Mouse (Mus musculus) ES-Bruce4 (cell line): ENCODE data around the gene Lrmda. TPM values are rescaled to one million over a fixed set of nuclear protein-coding genes. Genes with fewer than 3 reads are reported as not detected.

Experiments used
- H3K27ac ChIP-seq: 2 replicates; pipeline ENCODE4 v1.5.1; 2012; ENCODE audit warnings: low read length, inconsistent platforms; ENCODE audit not compliant: insufficient read depth
- H3K27me3 ChIP-seq: 2 replicates; pipeline ENCODE4 v1.6.1; 2012; ENCODE audit warnings: mild to moderate bottlenecking, low read length, inconsistent platforms; ENCODE audit not compliant: control insufficient read depth, poor library complexity, insufficient read depth, severe bottlenecking
- H3K36me3 ChIP-seq: 2 replicates; pipeline ENCODE4 v1.6.1; 2012; ENCODE audit warnings: inconsistent platforms, mild to moderate bottlenecking, low read length, moderate library complexity; ENCODE audit not compliant: control insufficient read depth, poor library complexity, insufficient read depth, severe bottlenecking
- H3K4me1 ChIP-seq: one replicate; pipeline ENCODE4 v1.8.1; 2011; ENCODE audit warnings: low read length; ENCODE audit not compliant: control insufficient read depth, insufficient read depth
- H3K4me3 ChIP-seq: 2 replicates; pipeline ENCODE4 v1.5.1; 2011; ENCODE audit warnings: low read depth, mild to moderate bottlenecking, low read length
- H3K9ac ChIP-seq: 2 replicates; pipeline ENCODE4 v1.6.1; 2012; ENCODE audit warnings: low read depth, mild to moderate bottlenecking, inconsistent platforms; ENCODE audit not compliant: poor library complexity, severe bottlenecking
- H3K9me3 ChIP-seq: replicated peaks from 2 replicates; pipeline ENCODE4 v1.6.1; 2012; ENCODE audit warnings: mild to moderate bottlenecking, low read length, inconsistent platforms; ENCODE audit not compliant: control insufficient read depth, poor library complexity, insufficient read depth, severe bottlenecking
- CTCF ChIP-seq: IDR thresholded peaks from one replicate; pipeline ENCODE4 v1.8.1; 2011; ENCODE audit warnings: low read depth, low read length
- EP300 ChIP-seq: IDR thresholded peaks from 2 replicates; pipeline ENCODE4 v1.6.1; 2011; ENCODE audit warnings: low read depth, low read length; ENCODE audit not compliant: insufficient read depth
- POLR2A ChIP-seq: IDR thresholded peaks from one replicate; pipeline ENCODE4 v1.8.1; 2011; ENCODE audit warnings: low read length; ENCODE audit not compliant: insufficient read depth
- polyA plus RNA-seq: library from polyadenylated mRNA; stranded (reverse); fragments of >200 nt; gene quantifications from 2 replicates; pipeline ENCODE4 v1.2.4, GENCODE M21; 2011; ENCODE audit warnings: low read depth; ENCODE audit not compliant: missing spikeins, insufficient read depth, insufficient read length

Gene Lrmda
- polyA plus RNA-seq, 1 experiment = not detected

DNA sequence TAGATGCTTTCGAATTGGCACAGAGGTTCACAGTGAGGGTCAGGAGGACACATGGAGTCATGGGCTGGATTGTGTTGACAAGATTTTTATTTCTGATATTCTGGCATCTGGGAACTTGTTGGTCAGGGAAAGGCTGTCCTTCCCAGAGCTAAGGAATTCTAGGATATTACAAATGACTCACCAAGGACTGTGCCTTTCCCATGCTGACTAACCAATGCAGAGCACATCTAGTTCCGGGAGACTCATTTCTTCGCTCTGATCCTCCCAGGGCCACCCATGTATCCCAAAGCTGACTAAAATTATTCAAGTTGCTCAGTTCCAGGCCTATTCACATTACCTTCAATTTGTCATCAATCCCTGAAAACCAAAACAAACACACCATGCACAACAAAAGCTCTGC is 602.4 kb downstream of the Lrmda start:
- no peaks in the 10 kb centered on the region for H3K4me1 ChIP-seq
- no peak overlapping the region for H3K4me3 ChIP-seq
- TF ChIP-seq CTCF = no peak
- TF ChIP-seq EP300 = no peak
- TF ChIP-seq POLR2A = no peak
- H3K36me3 ChIP-seq = no peaks in the 10 kb centered on the region
- no peaks in the 10 kb centered on the region for H3K27me3 ChIP-seq
- H3K9me3 ChIP-seq = no peaks in the 10 kb centered on the region
- H3K9ac ChIP-seq = no peak overlapping the region
- no peak overlapping the region for H3K27ac ChIP-seq

DNA sequence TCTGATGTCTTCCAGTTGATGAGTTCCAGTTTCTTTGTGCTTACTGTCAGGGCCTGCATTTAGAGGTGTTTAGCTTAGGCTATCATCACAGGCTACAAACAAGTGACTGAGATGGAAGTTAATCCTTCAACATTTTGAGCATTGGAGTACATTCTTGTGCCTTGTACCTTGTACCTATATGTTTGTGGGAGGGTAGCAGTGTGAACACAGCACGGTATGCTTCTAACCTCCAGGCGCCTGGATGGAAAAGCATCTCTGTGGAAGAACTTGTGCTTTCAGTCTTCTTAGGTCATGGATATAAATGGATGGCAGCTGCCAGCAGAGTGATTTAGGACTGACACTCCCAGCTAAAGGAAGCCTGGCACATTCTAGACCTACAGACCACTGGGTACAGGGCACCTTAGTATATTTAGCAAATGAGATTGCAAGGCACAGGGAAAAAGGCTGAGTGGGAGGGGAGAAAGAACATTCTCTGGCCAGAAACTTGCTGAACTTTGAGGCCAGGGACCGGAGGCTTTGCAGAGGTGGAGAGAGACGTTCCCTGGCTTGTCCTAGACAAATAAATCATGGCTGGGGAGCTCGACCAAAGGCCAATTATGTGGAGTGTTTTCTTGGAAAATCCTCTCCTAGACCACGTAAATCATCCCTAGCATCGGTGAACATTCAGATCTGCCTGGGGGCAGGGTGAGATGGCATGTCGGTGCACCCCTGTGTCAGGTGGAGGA is 607.8 kb downstream of the Lrmda start:
- no peak overlapping the region for H3K9ac ChIP-seq
- no peaks in the 10 kb centered on the region for H3K27me3 ChIP-seq
- H3K9me3 ChIP-seq = no peaks in the 10 kb centered on the region
- no peak overlapping the region for H3K4me3 ChIP-seq
- no peaks in the 10 kb centered on the region for H3K36me3 ChIP-seq
- H3K4me1 ChIP-seq = no peaks in the 10 kb centered on the region
- TF ChIP-seq POLR2A = no peak
- TF ChIP-seq EP300 = no peak
- H3K27ac ChIP-seq = no peak overlapping the region

DNA sequence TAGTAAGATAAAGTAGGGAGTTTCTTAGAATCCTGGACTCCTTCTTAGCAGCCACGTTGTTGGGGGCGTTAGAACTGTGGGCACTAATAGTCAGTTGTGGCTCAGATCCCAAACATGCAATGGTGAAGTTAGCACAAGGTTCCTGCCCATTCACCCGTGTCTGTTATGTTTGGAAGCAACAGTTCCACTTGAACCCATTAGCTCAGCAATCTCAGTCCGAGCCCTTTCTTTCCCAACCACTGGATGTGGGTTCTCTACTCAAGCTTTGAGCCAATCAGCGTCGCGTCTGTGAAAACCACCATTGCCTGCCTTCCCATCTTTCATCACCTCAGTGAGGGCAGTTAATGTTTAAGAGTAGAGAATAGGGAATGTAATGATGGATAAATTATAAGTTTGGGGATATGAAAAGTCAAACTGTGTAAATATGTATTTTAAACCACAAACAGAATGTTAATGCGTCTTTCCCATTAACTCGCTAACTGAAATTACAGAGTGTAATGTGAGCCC is 610.9 kb downstream of the Lrmda start:
- Histone ChIP-seq H3K36me3 (no peaks in the 10 kb centered on the region), H3K27me3 (no peaks in the 10 kb centered on the region), H3K4me3 (no peak overlapping the region), H3K9me3 (no peaks in the 10 kb centered on the region), H3K4me1 (no peaks in the 10 kb centered on the region), H3K9ac (no peak overlapping the region), H3K27ac (no peak overlapping the region)
- no peak for TF ChIP-seq EP300
- no peak for TF ChIP-seq POLR2A
- no peak for TF ChIP-seq CTCF

DNA sequence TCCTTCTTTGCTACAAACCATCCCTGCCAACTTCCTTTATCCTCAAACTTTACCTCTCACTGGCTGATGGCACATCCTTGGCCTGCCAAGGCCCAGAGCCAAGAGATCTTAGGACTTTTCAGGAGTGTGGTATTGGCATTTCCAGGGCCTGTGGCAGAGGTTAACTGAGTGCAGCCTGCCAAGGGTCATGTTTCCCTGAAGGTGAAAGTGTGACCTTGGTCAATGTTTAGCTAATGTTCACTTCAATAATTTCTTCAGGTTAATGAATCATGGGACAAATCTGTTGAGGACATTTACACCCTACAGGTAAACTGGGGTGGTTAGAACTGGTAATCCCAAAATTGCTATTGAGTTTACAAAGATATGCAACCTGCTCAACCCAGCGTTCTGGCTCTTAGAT is 614.1 kb downstream of the Lrmda start:
- no peaks in the 10 kb centered on the region for H3K36me3 ChIP-seq
- no peaks in the 10 kb centered on the region for H3K27me3 ChIP-seq
- H3K9me3 ChIP-seq = no peaks in the 10 kb centered on the region
- no peak overlapping the region for H3K4me3 ChIP-seq
- H3K9ac ChIP-seq = no peak overlapping the region
- H3K27ac ChIP-seq = no peak overlapping the region
- no peaks in the 10 kb centered on the region for H3K4me1 ChIP-seq
- no peak for TF ChIP-seq POLR2A
- no peak for TF ChIP-seq EP300
- TF ChIP-seq CTCF = no peak

DNA sequence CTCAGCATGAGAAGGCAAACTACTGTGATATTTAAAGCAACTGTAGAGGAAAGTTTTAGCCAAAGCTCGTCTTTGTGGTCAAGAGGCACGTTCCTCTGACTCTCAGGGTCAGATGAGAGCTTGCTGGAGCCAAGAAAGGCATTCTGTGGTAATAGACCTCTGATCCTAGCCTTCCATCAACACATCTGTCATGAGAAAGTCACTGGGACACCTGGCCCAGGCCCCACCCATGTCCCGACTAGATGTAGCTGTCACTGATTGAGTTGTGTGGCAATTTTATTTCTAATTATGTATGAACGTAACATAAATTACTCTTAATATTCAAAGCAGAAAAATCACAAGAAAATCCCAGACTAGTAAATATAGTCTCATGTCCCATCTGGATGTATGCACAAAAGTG is 624.0 kb downstream of the Lrmda start:
- Histone ChIP-seq H3K27me3 (no peaks in the 10 kb centered on the region), H3K4me1 (no peaks in the 10 kb centered on the region), H3K27ac (no peak overlapping the region), H3K9me3 (no peaks in the 10 kb centered on the region), H3K4me3 (no peak overlapping the region), H3K36me3 (no peaks in the 10 kb centered on the region), H3K9ac (no peak overlapping the region)
- TF ChIP-seq POLR2A = no peak
- TF ChIP-seq EP300 = no peak
- no peak for TF ChIP-seq CTCF

DNA sequence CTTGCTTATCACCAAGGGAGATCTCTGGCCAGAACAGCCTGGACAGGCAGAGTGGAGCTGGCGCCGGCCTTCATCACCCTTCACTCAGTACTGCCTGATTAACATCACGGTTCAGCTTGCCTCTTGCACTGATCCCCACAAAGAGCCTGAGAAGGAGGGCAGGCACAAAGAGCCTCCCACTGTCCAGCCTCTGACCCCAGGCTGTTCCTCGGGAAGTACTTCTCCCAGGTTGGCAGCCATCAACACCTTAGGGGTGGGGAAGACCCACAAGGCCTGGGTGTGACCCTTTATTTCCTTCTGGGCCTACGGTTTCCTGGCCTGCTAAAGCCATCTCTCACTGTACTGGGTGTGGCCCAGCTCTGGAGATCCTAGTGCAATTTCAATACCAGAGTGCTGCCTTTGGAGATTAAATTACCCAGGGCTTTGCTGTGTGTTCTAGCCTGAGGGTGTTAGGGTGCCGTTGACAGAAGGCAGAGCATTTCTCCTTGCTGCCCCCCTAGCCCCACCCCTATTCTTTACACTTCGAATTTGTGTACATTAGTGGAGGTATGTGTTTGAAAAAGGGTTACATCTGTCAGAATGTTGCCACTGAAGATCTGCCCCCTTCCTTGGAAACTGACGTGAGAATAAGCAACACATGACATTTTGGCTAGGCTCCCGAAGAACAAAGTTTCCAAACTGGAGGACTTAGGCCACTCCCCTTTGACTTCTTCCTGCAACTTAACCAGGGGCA is 628.5 kb downstream of the Lrmda start:
- TF ChIP-seq EP300 (no peak), POLR2A (no peak), CTCF (no peak)
- Histone ChIP-seq H3K9me3 (no peaks in the 10 kb centered on the region), H3K27ac (no peak overlapping the region), H3K36me3 (no peaks in the 10 kb centered on the region), H3K4me3 (no peak overlapping the region), H3K9ac (no peak overlapping the region), H3K4me1 (no peaks in the 10 kb centered on the region), H3K27me3 (no peaks in the 10 kb centered on the region)
